Mouse (Mus musculus) kidney, embryonic 14.5 days (tissue): ENCODE data around the gene Dact1. TPM values are rescaled to one million over a fixed set of nuclear protein-coding genes. Genes with fewer than 3 reads are reported as not detected.

Source experiments
- ATAC-seq: fragments of 200-750 bp; cut with Nextera tagmentation; 2 replicates; pipeline ENCODE4 v1.8.0; 2017; ENCODE audit warnings: moderate number of reproducible peaks, mild to moderate bottlenecking, moderate TSS enrichment, moderate library complexity; ENCODE audit not compliant: low FRiP score, low TSS enrichment
- H3K27ac ChIP-seq: fragments of 300-500 bp; sonication (generic); 2 replicates; pipeline ENCODE4 v1.5.1; 2014; ENCODE audit warnings: low read depth, mild to moderate bottlenecking, low read length, moderate library complexity, mixed read lengths
- H3K27me3 ChIP-seq: fragments of 300-500 bp; sonication (generic); 2 replicates; pipeline ENCODE4 v1.6.1; 2014; ENCODE audit warnings: mild to moderate bottlenecking, low read length; ENCODE audit not compliant: control insufficient read depth, insufficient read depth
- H3K36me3 ChIP-seq: fragments of 300-500 bp; sonication (generic); 2 replicates; pipeline ENCODE4 v1.6.1; 2014; ENCODE audit warnings: low read length, mixed read lengths; ENCODE audit not compliant: control insufficient read depth, insufficient read depth
- H3K4me1 ChIP-seq: fragments of 300-500 bp; sonication (generic); 2 replicates; pipeline ENCODE4 v1.6.1; 2014; ENCODE audit warnings: low read length, mixed read lengths; ENCODE audit not compliant: control insufficient read depth, insufficient read depth
- H3K4me2 ChIP-seq: fragments of 300-500 bp; sonication (generic); replicated peaks from 2 replicates; pipeline ENCODE4 v1.6.1; 2014; ENCODE audit warnings: low read depth, mild to moderate bottlenecking, low read length
- H3K4me3 ChIP-seq: fragments of 300-500 bp; sonication (generic); 2 replicates; pipeline ENCODE4 v1.5.1; 2014; ENCODE audit warnings: mild to moderate bottlenecking, low read length
- H3K9ac ChIP-seq: fragments of 300-500 bp; sonication (generic); 2 replicates; pipeline ENCODE4 v1.6.1; 2014; ENCODE audit warnings: low read depth, mild to moderate bottlenecking, low read length, moderate library complexity
- H3K9me3 ChIP-seq: fragments of 300-500 bp; sonication (generic); 2 replicates; pipeline ENCODE4 v1.6.1; 2016; ENCODE audit warnings: low read length; ENCODE audit not compliant: control insufficient read depth
- WGBS: fragments of 180-500 bp; shearing (Covaris S2); extraction: QIAGEN DNeasy Blood & Tissue Kit; methylation state at CpG from one replicate; pipeline ENCODE4 v1.1.7; 2014; 5-methylcytosine and 5-hydroxymethylcytosine counted together
- polyA plus RNA-seq: library from polyadenylated mRNA; unstranded; fragments of >200 nt; fragmentation: Nextera tagmentation; extraction: Ambion mirVana; gene quantifications from 2 replicates; pipeline ENCODE4 v1.2.1, GENCODE M21; 2014

Gene Dact1
- polyA plus RNA-seq, 1 experiment from 2014 or later: 18.9 TPM

DNA sequence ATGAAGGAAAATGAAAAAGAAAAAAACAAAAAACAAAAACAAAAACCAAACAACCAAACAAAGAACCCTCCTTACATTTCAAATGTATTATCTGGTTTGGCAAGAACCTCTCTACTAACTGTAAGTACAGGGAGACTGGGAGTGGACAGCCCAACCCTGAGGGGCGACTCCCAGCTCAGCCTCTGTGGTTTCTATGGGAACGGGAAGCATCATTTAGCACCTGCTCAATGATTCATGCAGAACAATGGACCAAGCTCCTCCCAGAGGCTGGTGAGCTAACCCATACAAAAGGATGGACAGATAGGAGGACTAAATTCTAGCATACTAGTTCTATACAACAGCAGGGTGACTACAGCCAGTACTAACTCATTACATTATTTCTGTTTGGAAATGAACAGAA is 40.4 kb downstream of the Dact1 start:
- ATAC-seq: no peak
- H3K4me3 ChIP-seq: no peak overlapping the region
- WGBS: 49% methylated on average over 2 of the region's 2 CpGs
- no peak overlapping the region for H3K4me2 ChIP-seq
- no peaks in the 10 kb centered on the region for H3K27me3 ChIP-seq
- H3K36me3 ChIP-seq: no peaks in the 10 kb centered on the region
- peaks cover 6% of the 10 kb centered on the region for H3K4me1 ChIP-seq
- no peaks in the 10 kb centered on the region for H3K9me3 ChIP-seq
- H3K27ac ChIP-seq: no peak overlapping the region
- no peak overlapping the region for H3K9ac ChIP-seq

DNA sequence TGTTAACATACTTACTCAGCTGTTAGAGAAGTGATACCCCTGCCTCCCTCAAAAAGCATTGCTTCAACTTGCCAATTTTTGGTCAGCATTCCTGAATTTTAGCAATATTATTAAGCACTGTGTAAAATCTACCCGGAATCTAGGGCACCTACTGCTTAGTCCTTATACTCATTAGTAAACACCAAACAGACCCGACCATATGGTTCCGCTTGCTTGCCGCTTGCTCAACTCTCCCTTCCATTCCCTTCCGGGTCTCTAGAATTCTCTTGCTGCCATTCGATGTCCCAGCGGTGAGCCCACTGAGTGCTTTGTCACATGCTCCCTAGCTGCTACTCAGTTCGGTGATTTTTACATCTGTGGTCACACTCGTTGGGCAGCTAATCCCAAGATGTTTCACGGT is 45.0 kb downstream of the Dact1 start:
- Histone ChIP-seq H3K27me3 (no peaks in the 10 kb centered on the region), H3K4me3 (no peak overlapping the region), H3K27ac (no peak overlapping the region), H3K4me2 (no peak overlapping the region), H3K4me1 (peaks cover 4% of the 10 kb centered on the region; the same call in 1 of the 2 replicates), H3K36me3 (no peaks in the 10 kb centered on the region), H3K9ac (no peak overlapping the region), H3K9me3 (no peaks in the 10 kb centered on the region)
- WGBS: 36% methylated on average over 10 of the region's 10 CpGs
- 0 out of 2 replicates have a peak, but pooled peaks have one; percentile 52 for ATAC-seq

GRCm38 (mm10) chr12:71355092-71355491 is 45.4 kb downstream of the Dact1 start:
- Histone ChIP-seq H3K4me3 (no peak overlapping the region), H3K27ac (no peak overlapping the region), H3K4me1 (peaks cover 4% of the 10 kb centered on the region; the same call in 1 of the 2 replicates), H3K9me3 (no peaks in the 10 kb centered on the region), H3K36me3 (no peaks in the 10 kb centered on the region), H3K27me3 (no peaks in the 10 kb centered on the region), H3K4me2 (no peak overlapping the region), H3K9ac (no peak overlapping the region)
- 27% methylated on average over 3 of the region's 3 CpGs for WGBS
- no peak for ATAC-seq

GRCm38 (mm10) chr12:71361616-71362015 is 51.9 kb downstream of the Dact1 start:
- Histone ChIP-seq H3K4me2 (no peak overlapping the region), H3K36me3 (no peaks in the 10 kb centered on the region), H3K4me1 (no peaks in the 10 kb centered on the region), H3K27ac (no peak overlapping the region), H3K27me3 (no peaks in the 10 kb centered on the region), H3K9me3 (no peaks in the 10 kb centered on the region), H3K4me3 (no peak overlapping the region), H3K9ac (no peak overlapping the region)
- 86% methylated on average over 7 of the region's 7 CpGs for WGBS
- no peak for ATAC-seq

DNA sequence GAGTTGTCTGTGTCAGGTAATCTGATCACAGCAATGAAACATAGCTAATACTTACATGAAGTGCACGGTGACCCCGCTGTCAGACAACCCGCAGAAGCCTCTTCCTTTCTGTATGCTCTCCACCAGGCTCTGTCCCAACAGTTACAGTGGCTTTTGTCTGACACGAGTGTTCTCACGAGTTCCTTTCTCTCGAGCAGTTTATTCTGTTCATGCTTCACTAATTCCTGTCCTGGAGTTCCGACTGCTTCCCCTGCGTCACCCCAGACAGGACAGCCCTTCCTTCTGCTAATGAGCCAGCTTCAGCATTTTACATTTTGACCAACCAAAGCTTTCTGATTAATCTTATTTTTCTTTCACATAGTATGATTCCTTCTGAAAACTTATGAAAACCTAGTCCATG is 52.7 kb downstream of the Dact1 start:
- Histone ChIP-seq H3K4me3 (no peak overlapping the region), H3K4me1 (no peaks in the 10 kb centered on the region), H3K4me2 (no peak overlapping the region), H3K36me3 (no peaks in the 10 kb centered on the region), H3K27ac (no peak overlapping the region), H3K27me3 (no peaks in the 10 kb centered on the region), H3K9me3 (no peaks in the 10 kb centered on the region), H3K9ac (no peak overlapping the region)
- 49% methylated on average over 8 of the region's 8 CpGs for WGBS
- ATAC-seq: no peak

- H3K27ac ChIP-seq: no peak overlapping the region
- H3K27me3 ChIP-seq: no peaks in the 10 kb centered on the region
- H3K9me3 ChIP-seq: no peaks in the 10 kb centered on the region
- no peak overlapping the region for H3K4me2 ChIP-seq
- H3K4me1 ChIP-seq: no peaks in the 10 kb centered on the region
- no peak for ATAC-seq
- H3K36me3 ChIP-seq: no peaks in the 10 kb centered on the region
- no peak overlapping the region for H3K9ac ChIP-seq
- 86% methylated on average over 7 of the region's 7 CpGs for WGBS
- H3K4me3 ChIP-seq: no peak overlapping the region
These were observed 54.4 kb downstream of the Dact1 start for GRCm38 (mm10) chr12:71364106-71364505.

- Histone ChIP-seq H3K27me3 (no peaks in the 10 kb centered on the region), H3K4me1 (no peaks in the 10 kb centered on the region), H3K4me3 (no peak overlapping the region), H3K36me3 (no peaks in the 10 kb centered on the region), H3K4me2 (no peak overlapping the region), H3K9me3 (no peaks in the 10 kb centered on the region), H3K27ac (no peak overlapping the region), H3K9ac (no peak overlapping the region)
- 74% methylated on average over 3 of the region's 3 CpGs for WGBS
- no peak for ATAC-seq
These were observed 54.8 kb downstream of the Dact1 start for GRCm38 (mm10) chr12:71364531-71364930.

GRCm38 (mm10) chr12:71365208-71365607 is 55.5 kb downstream of the Dact1 start:
- no peak overlapping the region for H3K4me3 ChIP-seq
- WGBS: 51% methylated on average over 7 of the region's 7 CpGs
- H3K4me2 ChIP-seq: no peak overlapping the region
- no peak overlapping the region for H3K9ac ChIP-seq
- no peak overlapping the region for H3K27ac ChIP-seq
- H3K27me3 ChIP-seq: no peaks in the 10 kb centered on the region
- no peaks in the 10 kb centered on the region for H3K36me3 ChIP-seq
- no peaks in the 10 kb centered on the region for H3K4me1 ChIP-seq
- no peak for ATAC-seq
- no peaks in the 10 kb centered on the region for H3K9me3 ChIP-seq

- ATAC-seq: no peak
- no peaks in the 10 kb centered on the region for H3K4me1 ChIP-seq
- no peaks in the 10 kb centered on the region for H3K36me3 ChIP-seq
- H3K9me3 ChIP-seq: no peaks in the 10 kb centered on the region
- H3K4me3 ChIP-seq: no peak overlapping the region
- H3K27me3 ChIP-seq: no peaks in the 10 kb centered on the region
- H3K9ac ChIP-seq: no peak overlapping the region
- WGBS: 63% methylated on average over 6 of the region's 6 CpGs
- no peak overlapping the region for H3K27ac ChIP-seq
- H3K4me2 ChIP-seq: no peak overlapping the region
These were observed 56.5 kb downstream of the Dact1 start for GRCm38 (mm10) chr12:71366175-71366574.

- no peak for ATAC-seq
- H3K9me3 ChIP-seq: no peaks in the 10 kb centered on the region
These were observed 58.9 kb downstream of the Dact1 start for GRCm38 (mm10) chr12:71368631-71369030.

More at GRCm38 (mm10) chr12:71368631-71369030, 58.9 kb downstream of the Dact1 start:
- WGBS: 82% methylated on average over 5 of the region's 5 CpGs
- Histone ChIP-seq H3K27ac (no peak overlapping the region), H3K9ac (no peak overlapping the region), H3K4me1 (no peaks in the 10 kb centered on the region), H3K4me2 (no peak overlapping the region), H3K27me3 (no peaks in the 10 kb centered on the region), H3K36me3 (no peaks in the 10 kb centered on the region), H3K4me3 (no peak overlapping the region)
